Mouse (Mus musculus): ENCODE measurements at regions not wholly inside any gene's neighbourhood (a gene's known extent, or its start where the extent isn't known, plus 50 kb on each side); places are given as distances from the start of the nearest gene placed in this dataset.

- no peak for TF ChIP-seq CTCF (IDR thresholded peaks at IDR 0.05; ENCODE audit: borderline replicate concordance, insufficient read depth, low read length)
- TF ChIP-seq POLR2A (IDR thresholded peaks at IDR 0.05; ENCODE audit: low read depth, low read length), result no peak
Measured at GRCm38 (mm10) chr4:88939397-88939796, 59.4 kb upstream of the Ifne start.

Data from embryonic fibroblast, embryonic 13.5 days (primary cell).